Mouse (Mus musculus): ENCODE data around the gene Cnnm2.

Gene Cnnm2

DNA sequence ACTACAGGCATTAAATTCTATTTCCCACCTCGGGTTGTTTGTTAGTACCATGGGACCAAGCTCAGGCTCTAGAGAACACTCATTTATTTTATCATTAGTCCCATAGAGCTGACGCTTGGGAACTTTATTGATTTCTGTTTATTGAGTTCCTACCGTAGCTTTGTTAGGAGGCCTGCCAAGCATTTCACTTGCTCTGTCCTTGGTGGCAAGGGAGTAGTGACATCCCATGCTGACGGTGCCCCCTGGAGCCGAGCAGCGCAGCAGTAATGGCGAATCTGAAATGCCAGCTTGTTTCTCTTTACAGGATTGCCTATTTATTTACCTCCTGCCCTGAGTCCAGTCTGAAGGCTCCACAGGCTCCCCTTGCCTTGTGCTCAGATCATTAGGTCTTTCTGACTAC is 84.7 kb downstream of the Cnnm2 start:
- DNase-seq (ENCODE audit: low spot score in 2 of 2): no peak

DNA sequence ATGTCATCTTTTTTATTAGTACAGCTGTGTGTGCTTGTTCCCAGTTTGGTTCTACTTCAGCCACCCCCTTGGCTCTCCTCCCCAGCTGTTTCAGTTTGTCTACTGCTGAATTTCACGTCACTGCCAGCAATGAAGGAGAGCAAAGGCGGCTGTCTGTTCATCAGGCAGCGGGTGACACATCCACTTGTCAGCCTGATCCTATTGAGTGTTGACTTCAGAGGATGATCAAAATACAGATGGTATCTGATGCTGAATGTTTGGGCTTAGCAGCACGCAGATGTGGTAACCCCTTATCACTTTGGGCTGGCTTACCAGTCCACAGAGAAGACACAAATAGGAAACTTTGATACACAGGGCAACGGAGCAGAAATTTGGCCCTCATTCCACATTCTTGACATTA is 85.1 kb downstream of the Cnnm2 start:
- DNase-seq (ENCODE audit: low spot score in 2 of 2): no peak

DNA sequence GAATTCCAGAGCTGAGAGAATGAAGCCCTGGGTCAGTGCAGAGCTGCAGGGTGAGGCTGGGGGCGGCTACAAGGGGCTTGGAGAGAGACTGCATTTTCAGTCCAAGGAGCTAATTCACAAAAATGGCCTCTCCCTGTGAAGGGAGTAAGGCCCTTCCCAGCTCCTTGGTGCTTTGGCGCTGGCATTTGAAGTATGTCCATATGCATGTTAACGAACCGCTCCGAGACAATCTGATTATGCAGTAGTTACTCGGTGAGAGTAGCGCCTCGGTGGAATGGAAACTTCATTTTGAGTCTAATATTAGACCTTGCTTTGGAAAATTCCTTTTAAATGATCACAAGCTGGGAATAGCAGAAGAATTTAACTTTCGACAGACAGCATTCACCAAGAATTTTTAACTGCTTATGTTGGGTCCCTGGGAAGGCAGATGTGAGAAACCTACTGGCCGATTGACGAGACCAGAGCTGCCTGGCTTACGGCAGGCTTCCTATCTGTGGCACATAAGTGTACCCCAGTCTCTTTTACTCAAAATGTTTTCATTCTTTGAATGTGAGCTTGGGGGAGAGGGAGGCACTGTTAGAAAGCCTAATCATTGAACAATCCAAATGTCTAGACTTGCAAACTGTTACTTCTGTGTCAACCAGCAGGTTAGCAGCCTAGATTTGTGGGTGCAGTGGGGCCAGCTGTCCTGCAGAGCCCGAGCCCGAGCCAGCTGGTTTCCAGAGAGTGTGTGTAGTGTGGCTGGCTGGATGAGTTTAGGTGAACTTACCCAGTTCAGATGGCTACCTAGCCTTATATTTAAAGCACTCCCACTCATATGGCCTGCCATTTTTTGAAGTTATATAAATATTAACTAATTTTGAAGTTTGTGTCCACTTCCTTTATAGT is 87.2 kb downstream of the Cnnm2 start:
- no peak for DNase-seq (ENCODE audit: low spot score in 2 of 2)

DNA sequence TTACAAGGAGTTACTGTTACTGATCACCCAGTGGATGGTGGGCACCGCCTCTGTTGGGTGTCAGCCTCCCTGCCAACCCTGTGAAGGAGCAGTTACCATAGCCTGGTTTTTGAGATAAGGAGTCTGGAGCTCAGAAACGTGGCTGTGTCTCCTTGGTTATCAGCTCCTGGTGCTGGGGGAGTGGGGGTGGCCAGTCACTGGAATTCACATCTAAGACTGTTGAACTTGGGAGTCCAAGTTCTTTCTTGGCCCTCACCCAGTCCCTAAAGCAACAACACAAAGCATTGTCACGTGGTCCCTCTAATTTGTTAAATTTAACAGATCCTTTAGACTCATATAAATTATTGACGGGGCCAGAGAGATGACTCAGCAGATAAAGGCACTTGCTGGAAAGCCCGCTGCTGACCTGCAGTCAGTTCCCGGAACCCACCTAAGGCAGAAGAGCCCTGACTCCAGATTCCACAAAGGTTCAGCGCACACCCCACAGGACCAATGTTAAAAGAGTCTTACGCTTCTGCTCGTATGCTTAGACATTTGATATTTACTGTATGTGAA is 88.1 kb downstream of the Cnnm2 start:
- DNase-seq (ENCODE audit: low spot score in 2 of 2): no peak

DNA sequence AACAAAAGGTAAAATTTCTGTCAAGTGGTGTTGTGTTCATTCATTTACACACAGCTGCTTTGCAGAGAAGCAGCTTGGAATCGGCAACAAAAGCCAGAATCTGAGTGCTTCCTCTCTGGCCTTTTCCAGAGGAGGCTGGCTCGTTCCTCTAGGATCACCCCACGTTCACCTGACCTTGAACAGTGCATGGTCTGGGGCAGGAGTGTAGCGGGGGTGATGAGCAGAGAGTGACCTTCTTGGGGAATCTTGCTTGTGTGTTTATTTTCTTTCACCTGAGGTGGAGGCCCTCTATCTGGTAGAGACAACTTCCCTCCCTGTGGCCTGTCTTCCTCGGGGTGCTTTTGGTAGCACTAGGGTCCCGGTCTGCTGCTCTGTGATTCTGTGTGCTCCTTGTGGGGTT is 94.8 kb downstream of the Cnnm2 start:
- no peak for DNase-seq (ENCODE audit: low spot score in 2 of 2)

DNA sequence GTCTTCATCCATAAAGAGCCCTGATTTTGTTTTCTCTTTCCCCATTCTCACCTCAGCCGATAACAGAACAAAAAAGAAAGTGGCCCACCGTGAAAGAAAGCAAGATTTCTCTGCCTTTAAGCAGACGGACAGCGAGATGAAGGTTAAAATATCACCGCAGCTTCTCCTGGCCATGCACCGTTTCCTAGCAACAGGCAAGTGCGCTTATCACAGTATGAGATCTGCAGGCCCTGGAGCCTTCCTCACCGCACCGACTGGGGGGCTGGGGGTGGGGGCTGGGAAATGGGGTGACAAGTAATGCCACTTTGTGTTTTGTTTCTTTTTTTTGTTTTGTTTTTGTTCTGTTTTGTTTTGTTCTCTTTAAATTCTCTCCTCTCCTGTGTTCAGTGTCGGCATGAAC is 95.4 kb downstream of the Cnnm2 start:
- DNase-seq (ENCODE audit: low spot score in 2 of 2): no peak

DNA sequence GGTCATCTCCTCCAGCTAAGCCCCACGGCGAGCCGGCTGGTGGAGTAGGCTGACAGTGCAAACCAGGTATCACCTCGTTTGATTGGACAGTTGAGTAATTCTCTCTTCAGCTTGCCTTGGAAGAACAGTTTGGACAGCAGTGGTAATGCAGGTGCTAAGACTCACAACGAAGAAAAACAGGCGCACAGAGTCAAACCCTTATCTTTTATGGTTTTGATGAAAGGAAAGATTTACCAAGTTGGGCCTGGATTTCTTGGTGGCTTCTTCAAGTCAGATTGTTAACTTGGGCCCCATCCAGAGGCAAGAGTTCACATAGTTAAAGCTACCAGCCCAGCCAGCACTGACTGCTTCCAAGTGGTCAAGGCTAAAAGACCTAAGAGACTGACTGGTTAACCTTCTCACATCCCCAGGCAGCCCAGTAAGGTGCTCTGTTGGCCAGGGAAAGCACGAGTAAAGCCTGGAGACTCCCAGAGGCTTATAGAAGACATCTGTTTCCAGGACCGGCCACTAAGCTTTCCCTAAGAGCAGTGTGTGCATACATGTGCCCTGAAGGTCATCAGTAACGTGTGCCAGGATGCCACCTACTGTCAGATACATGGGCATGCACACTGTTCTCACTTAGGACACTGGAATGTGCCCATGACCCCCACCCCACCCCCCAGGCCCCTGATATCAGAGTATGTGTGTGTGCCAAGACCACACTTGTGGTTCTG is 96.0 kb downstream of the Cnnm2 start:
- no peak for DNase-seq (ENCODE audit: low spot score in 2 of 2)

DNA sequence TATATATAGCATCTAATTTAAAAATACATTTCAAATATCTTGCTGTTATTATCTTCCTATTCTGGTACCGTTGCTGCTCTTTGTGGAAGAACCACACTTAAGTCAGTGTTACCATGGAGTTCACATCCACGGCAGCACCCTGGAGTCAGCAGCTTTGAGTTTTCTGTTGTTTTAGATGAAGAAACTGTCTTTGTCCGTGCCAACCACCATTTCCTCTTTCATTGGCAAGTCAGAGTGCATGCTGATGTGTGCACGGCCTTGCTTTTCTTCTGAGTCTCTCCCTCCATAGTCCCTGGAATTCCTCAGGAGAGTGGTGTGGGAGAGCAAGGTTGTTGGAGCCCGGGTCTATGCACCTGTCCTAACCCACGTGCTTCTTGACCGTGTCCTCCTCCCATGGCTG is 96.8 kb downstream of the Cnnm2 start:
- DNase-seq (ENCODE audit: low spot score in 2 of 2): no peak

DNA sequence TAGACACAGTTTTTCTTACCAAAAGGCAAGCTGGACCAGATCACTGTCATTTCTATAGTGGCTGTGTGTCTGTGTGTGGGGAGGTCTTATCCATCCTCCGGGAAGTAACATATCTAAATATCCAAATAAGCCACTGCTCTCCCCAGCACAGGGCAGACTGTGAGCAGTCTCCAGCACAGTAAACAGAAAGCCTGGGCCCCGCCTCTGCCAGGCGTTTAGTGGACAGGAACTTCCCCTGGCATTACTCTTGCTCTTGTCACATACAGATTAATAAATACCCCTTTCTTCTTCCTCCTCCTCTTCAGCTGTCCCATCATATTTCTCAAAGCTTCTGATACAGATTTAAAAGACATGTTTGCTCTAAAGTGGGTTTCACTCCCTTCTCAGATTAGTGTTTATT is 101.2 kb downstream of the Cnnm2 start:
- DNase-seq (ENCODE audit: low spot score in 2 of 2): no peak

DNA sequence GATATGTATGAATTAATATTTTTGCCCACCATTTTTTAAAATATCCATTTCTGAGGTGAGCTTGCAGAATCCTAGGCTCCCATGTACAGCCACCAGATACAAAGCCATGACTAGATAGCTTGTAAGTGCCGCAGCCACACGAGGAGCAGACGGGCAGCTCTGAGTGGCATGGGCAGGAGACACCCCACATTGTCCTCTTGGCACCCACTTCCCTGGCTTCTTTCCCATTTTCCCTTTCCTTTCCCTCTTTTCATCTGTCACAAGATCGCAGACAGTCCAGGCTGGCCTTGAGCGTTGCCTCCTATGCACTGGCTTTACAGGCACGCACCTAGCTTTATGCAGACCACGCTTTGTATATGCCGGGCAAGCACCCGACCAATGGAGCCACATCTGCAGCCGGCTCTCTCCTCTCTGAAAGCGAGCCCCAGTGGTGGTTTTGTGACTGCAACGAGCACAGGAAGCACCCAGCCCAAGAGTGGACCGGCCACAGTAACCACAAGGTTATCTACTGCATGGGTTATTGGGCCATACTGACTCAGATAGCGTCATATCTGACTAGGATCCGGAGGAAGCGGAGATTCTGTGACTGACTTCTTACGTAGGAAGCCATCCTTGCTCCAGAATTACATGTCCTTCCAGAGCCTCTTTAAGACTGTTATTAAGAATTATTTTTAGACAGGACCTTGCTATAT is 102.0 kb downstream of the Cnnm2 start:
- peak in 1 of 2 experiments; percentile 15 for DNase-seq (ENCODE audit: low spot score in 2 of 2)

DNA sequence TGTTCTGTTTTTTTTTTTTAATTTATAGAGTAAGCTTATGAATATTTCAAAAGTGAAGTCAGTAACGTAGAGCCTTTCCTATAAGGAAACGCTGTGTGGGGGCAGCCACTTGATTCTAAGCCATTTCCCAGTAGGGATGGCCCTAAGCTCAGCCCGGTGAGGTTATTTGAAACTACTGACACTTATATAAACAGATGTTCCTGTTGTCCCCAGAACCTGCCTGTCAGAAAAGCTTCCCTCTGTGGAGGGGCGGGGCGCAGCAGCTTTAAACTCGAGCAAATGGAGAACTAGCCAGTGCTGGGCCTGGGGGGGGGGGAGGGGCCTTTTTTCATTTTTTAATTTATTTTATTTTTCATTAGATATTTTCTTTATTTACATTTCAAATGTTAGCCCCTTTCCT is 102.7 kb downstream of the Cnnm2 start:
- no peak for DNase-seq (ENCODE audit: low spot score in 2 of 2)

DNA sequence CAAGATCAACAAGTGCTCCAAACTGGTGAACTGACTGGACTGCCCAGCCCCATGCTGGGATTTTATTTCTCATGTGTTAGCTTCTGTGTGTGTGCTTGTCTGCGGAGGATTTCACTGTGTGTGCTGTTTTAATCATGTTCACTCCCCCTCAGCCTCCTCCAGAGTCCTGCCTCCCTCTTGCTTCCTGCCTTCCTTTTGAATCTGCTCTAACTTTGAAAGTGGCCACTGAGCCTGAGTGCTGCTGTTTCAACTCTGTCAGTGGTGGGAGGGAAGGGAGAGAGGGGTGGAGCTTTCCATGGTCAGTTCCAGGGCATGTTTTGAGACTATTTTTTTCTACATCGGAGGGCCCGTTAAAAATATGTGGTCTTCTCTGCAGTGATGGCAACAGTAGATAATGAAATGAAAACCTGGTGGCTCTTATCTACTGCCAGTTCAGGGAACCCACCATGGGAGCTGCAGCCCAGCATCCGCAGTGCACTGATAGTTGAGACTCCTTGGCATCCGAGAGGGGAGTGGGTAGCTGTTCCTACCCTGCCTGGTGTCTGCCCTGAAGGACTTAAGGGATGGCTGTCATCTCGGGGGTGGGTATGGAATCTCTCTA is 103.4 kb downstream of the Cnnm2 start:
- no peak for DNase-seq (ENCODE audit: low spot score in 2 of 2)

DNA sequence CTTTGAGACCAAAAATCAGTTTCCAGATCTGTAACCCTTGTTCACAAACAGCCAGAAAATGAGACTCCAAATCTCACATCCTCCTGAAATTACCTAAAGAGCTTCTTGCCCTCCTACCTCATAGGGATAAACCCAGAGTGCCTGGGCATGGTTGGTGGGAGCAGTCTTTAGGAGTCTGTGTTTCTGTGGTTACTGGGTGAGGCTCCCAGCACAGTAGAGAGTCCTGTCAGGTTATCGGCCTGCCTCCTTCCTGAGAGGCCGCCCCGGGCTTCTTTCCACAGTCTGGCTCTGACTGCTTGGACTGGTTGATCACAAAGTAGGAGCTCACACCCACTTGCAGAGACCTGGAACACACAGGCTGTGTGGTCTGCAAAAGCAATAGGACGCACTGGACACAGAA is 104.0 kb downstream of the Cnnm2 start:
- no peak for DNase-seq (ENCODE audit: low spot score in 2 of 2)

DNA sequence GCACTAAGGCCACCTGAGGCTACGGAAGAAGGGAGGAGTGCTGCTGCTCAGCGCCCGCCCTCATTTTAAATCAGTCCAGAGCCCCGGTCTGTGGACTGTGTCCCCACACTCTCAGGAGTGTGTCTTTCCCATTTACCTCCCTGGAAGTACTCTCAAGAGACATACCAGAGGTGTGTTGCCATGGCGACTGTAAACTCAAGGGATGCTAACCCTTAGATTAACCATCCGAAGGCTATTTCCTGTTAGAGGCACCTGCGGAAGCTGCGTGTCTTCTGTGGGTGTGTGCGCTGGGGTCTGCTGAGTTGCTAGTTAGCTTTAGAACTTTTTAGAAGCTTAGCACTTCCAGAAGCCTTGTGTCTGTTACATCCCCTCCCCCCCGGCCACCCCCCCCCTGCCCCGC is 107.7 kb downstream of the Cnnm2 start:
- no peak for DNase-seq (ENCODE audit: low spot score in 2 of 2)

DNA sequence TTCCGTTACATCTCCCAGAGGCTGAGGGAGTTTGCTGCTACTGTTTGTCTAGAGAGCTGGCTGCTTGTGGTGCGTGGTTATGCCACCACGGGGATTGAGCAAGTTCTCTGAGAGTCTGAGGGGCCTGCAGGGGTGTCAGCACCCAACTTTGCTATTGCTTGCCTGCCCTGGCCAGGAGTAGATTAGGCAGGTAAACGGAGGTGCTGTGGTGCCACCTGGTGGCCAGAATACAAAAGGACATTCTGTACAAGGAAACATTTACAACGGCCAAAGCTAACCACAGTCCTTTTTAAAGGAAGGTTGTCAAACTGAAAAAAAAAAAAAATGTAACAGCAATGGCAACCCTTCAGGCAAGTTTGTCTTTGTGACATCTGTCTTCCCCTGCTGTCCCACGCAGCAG is 108.1 kb downstream of the Cnnm2 start:
- DNase-seq (ENCODE audit: low spot score in 2 of 2): peak; percentile 48 to 81

DNA sequence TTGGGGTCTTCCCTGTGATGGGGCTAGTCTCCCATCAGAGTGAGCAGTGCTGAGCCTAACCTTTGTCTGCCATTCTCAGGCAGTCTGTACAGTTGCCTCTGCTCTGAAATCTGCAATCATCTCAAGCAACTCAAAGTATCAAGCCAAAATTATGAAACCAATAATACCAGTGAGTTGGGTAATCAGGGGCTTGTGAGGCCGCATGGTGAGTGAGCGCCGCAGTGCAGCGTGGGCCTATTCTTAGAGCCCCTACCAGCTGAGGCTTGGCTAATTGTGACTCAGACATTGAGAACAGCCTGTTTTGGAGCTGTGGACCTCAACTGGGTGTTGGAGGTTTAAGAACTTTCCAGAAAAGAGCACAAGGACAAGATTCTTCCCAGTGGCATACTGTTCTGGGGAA is 109.7 kb downstream of the Cnnm2 start:
- DNase-seq (ENCODE audit: low spot score in 2 of 2): no peak

DNA sequence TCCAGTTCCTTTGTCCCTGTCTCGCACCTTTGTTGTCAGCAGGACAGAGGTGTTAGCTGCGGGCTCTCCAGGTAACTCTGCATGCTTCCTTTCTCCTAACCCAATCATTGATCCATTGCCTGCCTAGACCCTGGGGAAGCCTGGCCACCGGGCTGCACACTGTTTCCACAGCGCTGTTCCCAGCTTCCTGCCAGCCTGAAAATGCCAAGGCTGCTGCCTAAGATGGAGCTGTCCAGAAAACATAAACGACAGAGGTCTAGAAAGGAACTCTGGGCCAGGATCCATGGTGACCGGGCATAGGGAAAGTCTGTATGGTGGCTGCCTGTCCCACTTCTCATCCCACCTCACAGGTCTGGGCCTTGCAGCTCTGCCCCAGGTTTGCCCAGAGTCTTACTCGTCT is 110.3 kb downstream of the Cnnm2 start:
- DNase-seq (ENCODE audit: low spot score in 2 of 2): no peak

DNA sequence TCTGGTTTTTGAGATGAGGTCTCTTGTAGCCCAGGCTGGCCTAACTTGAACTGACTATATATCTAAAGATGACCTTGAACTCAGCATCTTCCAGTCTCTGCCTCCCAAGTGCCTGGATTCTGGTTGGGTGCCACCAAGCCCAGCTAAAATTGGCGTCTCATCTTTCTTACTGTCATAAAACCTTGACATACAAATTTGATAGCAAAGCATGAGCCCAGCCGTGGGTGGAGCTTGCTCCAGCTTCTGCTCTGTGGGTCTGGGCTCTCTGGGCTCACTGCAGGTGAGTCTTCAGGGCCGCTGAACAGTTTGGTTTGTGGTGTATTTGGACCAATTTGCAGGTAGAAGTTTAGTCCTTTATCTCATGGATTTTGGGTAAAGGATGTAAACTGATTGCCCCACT is 112.5 kb downstream of the Cnnm2 start:
- no peak for DNase-seq (ENCODE audit: low spot score in 2 of 2)

DNA sequence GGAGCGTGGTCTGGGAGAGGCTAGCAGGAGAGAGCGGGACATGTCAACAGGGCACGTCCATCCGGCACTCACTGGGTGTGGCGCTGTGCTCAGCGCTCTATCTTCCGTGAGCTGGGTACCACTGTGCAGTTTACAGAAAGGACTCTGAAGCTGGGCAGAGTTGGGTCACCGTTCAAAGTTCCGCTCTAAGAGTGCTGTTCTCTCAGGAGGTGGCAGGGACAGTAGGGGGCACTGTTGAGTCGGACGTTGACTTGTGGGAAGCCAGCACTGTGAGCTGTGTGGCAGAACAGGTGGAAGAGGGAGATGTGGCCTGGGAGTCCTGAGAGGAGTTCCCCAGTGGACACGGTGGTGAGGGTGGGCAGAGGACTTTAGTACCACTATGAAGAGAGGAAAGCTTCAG is 114.4 kb downstream of the Cnnm2 start:
- peak; percentile 20 to 72 for DNase-seq (ENCODE audit: low spot score in 2 of 2)

DNA sequence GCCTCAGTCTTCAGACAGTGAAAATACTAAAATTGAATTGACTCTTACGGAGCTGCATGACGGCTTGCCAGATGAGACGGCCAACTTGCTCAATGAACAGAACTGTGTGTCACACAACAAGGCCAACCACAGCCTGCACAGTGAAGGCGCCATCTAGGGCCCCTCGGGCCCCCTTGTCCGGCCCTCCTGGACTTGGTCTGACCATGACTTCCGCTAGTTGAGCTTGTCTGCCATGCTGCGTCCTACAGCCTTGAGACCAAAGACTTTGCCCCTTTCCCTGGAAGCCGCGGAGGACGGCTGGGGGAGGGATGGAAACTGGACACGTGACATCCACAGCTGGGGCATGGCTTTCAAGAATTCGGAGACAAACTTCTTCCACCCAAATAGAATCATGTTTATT is 116.5 kb downstream of the Cnnm2 start:
- no peak for DNase-seq (ENCODE audit: low spot score in 2 of 2)

DNA sequence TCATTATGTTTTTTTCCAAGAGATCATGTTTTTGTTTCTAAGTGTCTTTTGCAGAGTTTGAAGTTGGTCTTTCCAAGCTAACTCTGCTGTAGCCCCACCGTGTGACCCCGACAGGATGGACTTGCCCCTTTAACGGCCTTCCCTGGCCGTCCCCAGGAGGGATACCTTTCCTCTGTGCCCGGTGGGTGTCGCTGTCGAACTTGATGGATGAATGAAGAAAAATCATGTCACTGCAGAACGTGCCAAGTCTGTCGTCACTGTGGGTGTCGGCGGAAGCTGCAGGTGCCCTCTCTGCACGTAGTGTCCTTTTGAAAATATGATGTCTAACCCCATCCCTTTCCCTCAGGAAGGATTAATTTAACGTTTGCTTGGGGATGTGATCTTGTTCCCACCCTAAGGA is 117.0 kb downstream of the Cnnm2 start:
- DNase-seq (ENCODE audit: low spot score in 2 of 2): peak; percentile 32 to 70

DNA sequence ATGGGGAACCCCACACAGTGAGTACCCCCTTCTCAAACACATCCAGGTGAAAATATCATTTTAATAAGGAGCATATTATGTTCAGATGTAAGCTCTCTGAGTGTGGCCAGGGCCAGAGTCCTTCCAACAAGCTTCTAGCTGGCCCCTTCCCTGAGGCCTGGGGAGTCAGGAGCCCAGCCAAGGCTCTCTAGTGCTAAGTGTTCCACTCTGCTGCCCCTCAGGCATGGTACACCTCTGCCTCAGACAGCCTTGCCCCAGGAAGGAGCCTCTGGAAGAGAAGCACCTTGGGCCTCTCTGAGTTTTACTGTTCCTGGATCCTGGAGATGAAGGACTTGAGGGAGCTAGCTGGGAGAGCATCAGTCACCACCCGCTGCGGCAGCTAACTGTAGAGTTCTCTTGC is 118.5 kb downstream of the Cnnm2 start:
- DNase-seq (ENCODE audit: low spot score in 2 of 2): no peak
